Mouse (Mus musculus) gastrocnemius, adult 2 months (tissue): ENCODE data around the gene Creb3l4. TPM values are rescaled to one million over a fixed set of nuclear protein-coding genes. Genes with fewer than 3 reads are reported as not detected.

ENCODE experiments used
- DNase-seq: peaks from one replicate; pipeline ENCODE4 v3.0.0; 2022
- H3K27ac ChIP-seq: fragments of 200-600 bp; 2 replicates; pipeline ENCODE4 v1.8.1; 2022; ENCODE audit warnings: mild to moderate bottlenecking
- H3K4me3 ChIP-seq: fragments of 200-600 bp; 2 replicates; pipeline ENCODE4 v1.8.1; 2022; ENCODE audit warnings: mild to moderate bottlenecking, moderate library complexity
- CTCF ChIP-seq: fragments of 200-600 bp; IDR thresholded peaks from 2 replicates; pipeline ENCODE4 v1.8.1; 2022; ENCODE audit warnings: antibody characterized with exemption, mild to moderate bottlenecking, moderate library complexity
- intact Hi-C: fragments of 180-260 bp; cut with DNase I; formaldehyde crosslinking; loops from one replicate; pipeline ENCODE4 v1.15.1; 2025
- total RNA-seq, 2 experiments: library from RNA; stranded (reverse); gene quantifications; 2 replicates each; pipeline ENCODE4 v1.2.3; 2021

Gene Creb3l4
- total RNA-seq, 2 experiments from 2014 or later, result not detected

DNA sequence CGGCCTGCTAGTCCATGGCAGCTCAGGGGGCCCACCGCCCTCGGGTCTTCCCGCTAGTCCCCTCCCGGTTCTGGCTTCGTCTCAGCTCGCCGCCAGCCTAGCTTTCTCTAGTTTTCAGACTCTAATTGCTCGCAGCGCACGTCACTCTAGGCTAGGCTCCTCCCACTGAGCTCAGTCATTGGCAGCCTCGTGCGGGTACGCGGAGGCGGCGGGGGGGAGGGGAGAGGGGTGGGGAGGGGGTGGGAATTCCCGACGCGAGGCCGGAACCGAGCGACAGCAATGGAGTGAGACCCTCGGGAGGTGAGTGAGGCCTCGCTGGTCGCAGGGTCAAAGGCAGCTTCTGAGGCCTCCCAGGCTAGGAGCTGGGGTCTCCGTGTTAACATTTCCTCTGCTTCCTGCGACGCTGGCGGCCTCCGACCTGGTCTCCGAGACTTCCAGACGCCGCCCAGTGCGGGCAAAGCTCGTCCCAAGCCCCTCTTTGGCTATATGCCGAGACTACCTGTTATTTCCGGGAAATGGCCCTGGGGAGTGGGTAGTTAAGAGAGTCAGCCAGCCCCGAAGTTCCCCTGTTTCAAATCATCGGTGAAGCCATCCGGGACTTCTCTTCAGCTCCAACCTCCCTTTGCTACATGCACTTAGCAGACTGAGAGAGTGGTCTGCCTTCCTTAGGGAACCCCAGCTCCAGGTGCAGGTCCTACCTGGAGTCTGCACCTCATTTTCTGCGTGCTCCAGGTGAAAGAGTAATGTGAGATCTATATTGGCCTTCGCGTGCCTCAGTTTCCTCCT, 4.8 kb upstream of the Creb3l4 start, which contains the start of gene Slc39a1:
TSS of gene Slc39a1 (plus strand) at position 213 of the 786 bp plus-strand sequence.
- H3K27ac ChIP-seq, result peak within 1 kb of the TSS; percentile 99
- TF ChIP-seq CTCF, result no peak
- DNase-seq, result peak; percentile 95
- intact Hi-C loops, result no loop called here
- peak within 1 kb of the TSS; percentile 84 for H3K4me3 ChIP-seq

DNA sequence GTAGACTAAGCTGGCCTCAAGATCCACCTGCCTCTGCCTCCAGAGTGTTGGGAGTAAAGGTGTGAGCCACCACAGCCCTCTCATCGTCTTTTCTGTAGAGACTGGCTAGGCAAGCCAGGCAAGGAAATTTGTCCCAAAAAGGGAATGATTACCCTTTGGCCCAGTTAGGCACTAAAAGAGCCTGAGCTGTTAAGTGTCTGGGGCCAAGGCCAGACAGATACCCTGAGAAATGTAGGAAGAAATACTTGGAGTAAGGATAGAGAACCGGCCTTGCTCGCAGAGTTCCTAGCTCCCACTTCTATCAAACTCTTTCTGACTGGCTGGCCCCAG, 4.3 kb upstream of the Creb3l4 start:
- intact Hi-C loops, result no loop called here
- no peak for DNase-seq
- peak overlapping the region; percentile 84 for H3K4me3 ChIP-seq
- no peak for TF ChIP-seq CTCF
- peak overlapping the region; percentile 99 for H3K27ac ChIP-seq

DNA sequence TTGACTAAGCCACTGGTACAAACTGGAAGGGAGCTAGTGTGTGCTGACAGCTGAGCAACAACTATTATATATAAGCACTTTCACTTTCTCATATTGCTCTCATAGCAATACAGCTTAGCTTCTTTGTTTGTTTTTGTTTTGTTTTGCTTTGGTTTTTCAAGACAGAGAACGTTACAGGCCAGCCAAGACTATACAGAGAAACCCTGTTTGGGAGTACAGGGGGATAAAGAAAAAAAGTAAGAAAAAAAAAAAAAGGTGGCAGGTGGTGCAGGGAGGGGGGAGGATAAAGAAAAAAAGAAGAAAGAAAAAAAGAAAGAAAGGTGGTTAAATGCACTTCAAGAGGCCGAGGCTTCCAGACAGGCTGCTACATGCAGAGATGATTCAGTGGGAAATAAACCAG, 2.1 kb upstream of the Creb3l4 start:
- intact Hi-C loops, result no loop called here
- no peak overlapping the region for H3K27ac ChIP-seq
- DNase-seq, result no peak
- H3K4me3 ChIP-seq, result no peak overlapping the region
- TF ChIP-seq CTCF, result no peak

DNA sequence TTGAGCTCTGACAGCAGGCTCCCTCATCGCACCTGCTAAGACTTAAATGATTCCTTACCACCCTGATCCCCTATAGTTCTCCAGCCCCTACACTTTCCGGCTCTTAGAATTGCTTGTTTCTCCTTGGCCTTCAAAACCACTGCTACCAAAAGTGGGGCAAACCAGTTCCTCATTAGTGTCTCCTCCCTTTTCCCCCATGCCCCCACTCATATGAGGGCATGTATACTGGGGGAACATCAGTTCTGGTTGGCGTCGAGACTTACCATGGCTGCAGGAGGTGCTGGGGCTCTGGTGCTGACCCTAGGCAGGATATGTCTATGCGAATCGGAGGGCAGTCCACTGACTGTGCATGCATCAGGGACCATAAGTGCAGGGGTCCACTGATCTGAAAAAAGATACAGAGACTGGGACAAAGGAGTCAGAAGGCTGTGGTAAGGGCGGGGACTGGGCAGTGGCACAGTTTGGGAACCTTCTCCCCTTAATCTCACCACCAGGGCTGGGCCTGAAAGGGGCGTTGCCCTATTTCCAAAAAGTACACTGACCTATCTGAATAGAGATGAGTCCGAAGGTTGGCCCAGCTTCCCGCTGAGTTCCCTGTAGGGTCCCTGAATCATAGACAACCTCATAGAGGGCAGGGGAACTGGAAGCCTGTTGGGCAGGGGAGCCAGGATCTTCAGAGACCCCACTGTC, 1.5 kb downstream of the Creb3l4 start:
- no peak overlapping the region for H3K4me3 ChIP-seq
- intact Hi-C loops, result no loop called here
- H3K27ac ChIP-seq, result no peak overlapping the region
- DNase-seq, result no peak
- no peak for TF ChIP-seq CTCF

- TF ChIP-seq CTCF, result no peak
- Histone ChIP-seq H3K4me3 (no peak overlapping the region), H3K27ac (no peak overlapping the region)
- intact Hi-C loops, result no loop called here
- no peak for DNase-seq
Observed at GRCm38 (mm10) chr3:90241251-90241650, 2.1 kb downstream of the Creb3l4 start.

- peak within 1 kb of the TSS; percentile 89 for H3K4me3 ChIP-seq
- TF ChIP-seq CTCF, result no peak
- intact Hi-C loops, result no loop called here
- DNase-seq, result peak; percentile 96
- H3K27ac ChIP-seq, result peak within 1 kb of the TSS; percentile 98
Observed at GRCm38 (mm10) chr3:90231507-90232333, 11.6 kb downstream of the Creb3l4 start, which contains the start of gene Jtb. Gene Jtb (plus strand): TSS chr3:90231597.

GRCm38 (mm10) chr3:90231075-90231474, 12.2 kb downstream of the Creb3l4 start:
- intact Hi-C loops, result no loop called here
- Histone ChIP-seq H3K4me3 (peak overlapping the region; percentile 89), H3K27ac (peak overlapping the region; percentile 98)
- DNase-seq, result no peak
- TF ChIP-seq CTCF, result no peak

GRCm38 (mm10) chr3:90224331-90224730, 19.0 kb downstream of the Creb3l4 start:
- intact Hi-C loops, result no loop called here
- TF ChIP-seq CTCF, result no peak
- H3K27ac ChIP-seq, result no peak overlapping the region
- no peak for DNase-seq
- no peak overlapping the region for H3K4me3 ChIP-seq

DNA sequence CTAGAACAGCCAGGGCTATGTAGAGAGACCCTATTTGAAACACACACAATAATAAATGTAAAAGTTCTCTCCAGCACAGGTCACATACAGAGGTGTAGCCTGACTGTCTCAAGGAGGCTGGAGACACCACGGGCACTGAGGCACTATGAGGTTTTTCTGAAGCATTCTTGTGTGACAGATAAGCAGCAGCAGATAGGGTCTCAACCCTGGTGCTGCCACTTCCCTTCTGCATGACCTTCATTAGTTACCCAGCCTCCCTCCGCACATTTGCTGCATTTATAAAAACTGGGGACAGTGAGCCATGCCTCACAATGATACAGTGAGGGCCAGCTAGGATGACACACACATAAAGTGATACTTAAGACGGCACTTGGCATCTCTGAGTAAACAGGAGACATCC, 20.4 kb downstream of the Creb3l4 start:
- Histone ChIP-seq H3K27ac (peak overlapping the region; percentile 70), H3K4me3 (no peak overlapping the region)
- intact Hi-C loops, result no loop called here
- no peak for DNase-seq
- TF ChIP-seq CTCF, result no peak

DNA sequence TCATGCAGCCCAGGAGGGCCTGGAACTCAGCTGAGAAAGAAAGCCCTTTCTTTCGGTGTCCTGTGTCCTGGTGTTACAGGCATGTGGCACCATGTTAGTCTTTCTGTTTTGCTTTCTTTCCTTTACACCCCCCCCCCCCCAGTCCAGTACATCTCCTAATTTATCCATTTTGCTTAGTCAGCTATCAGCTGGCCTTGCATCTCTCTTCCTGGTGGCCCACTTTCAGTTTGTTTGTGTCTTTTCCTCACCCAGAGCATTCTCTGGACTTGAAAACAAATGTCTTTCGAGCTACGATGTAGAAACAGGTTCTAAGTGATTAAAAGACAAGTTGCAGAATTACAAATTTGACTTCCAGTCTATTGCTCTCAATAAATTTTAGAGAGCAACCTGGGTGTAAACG, 20.9 kb downstream of the Creb3l4 start:
- TF ChIP-seq CTCF, result no peak
- Histone ChIP-seq H3K27ac (peak overlapping the region; percentile 70), H3K4me3 (no peak overlapping the region)
- intact Hi-C loops, result no loop called here
- DNase-seq, result no peak

DNA sequence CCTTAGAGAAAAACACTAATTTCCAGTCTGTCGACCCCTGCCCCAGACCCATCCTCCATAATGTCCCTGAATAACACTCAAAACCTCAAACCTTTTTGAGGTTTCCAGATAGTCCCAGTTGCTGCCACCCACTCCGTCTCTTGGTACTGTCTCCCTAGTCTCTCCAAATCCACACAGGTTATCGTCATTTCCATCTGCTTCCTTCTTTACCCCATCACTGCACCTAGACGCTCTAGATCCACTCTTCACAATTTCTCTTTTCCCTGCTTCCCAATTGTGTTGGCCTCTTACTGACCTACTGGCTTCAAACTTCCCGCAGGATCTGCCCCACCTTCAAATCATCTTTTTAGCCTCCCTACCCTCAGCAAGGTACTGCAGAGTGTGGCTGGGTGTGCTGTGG, 22.2 kb downstream of the Creb3l4 start:
- DNase-seq, result no peak
- H3K4me3 ChIP-seq, result peak overlapping the region; percentile 82
- intact Hi-C loops, result no loop called here
- H3K27ac ChIP-seq, result peak overlapping the region; percentile 89
- no peak for TF ChIP-seq CTCF

- no peak for TF ChIP-seq CTCF
- peak; percentile 89 for DNase-seq
- intact Hi-C loops, result loop anchor here (1.0 kb wide), 1 partner anchor 153 kb away; no protein-coding TSS in a partner anchor
- Histone ChIP-seq H3K4me3 (peak overlapping the region; percentile 82), H3K27ac (peak overlapping the region; percentile 89)
Observed at GRCm38 (mm10) chr3:90220531-90220951, 22.8 kb downstream of the Creb3l4 start.
